Mouse (Mus musculus) brain, embryonic 14.5 days (tissue): ENCODE data around the gene Sgta. TPM values are rescaled to one million over a fixed set of nuclear protein-coding genes. Genes with fewer than 3 reads are reported as not detected.

Experiments
- DNase-seq: peaks from one replicate; pipeline ENCODE4 v3.0.0-alpha.2; 2011; ENCODE audit warnings: low read depth
- CTCF ChIP-seq: fragments of 200-500 bp; IDR thresholded peaks from 2 replicates; pipeline ENCODE4 v1.5.1; 2012; ENCODE audit warnings: inconsistent platforms, mild to moderate bottlenecking, moderate library complexity, borderline replicate concordance; ENCODE audit not compliant: insufficient read depth, insufficient read length; ENCODE audit errors: extremely low read depth
- POLR2A ChIP-seq: fragments of 200-500 bp; IDR thresholded peaks from 2 replicates; pipeline ENCODE4 v1.6.1; 2012; ENCODE audit warnings: mild to moderate bottlenecking, inconsistent platforms, borderline replicate concordance; ENCODE audit not compliant: poor library complexity, insufficient read depth, insufficient read length, severe bottlenecking; ENCODE audit errors: extremely low read depth
- polyA plus RNA-seq: library from polyadenylated mRNA; depleted of rRNA; stranded (reverse); fragments of >200 nt; gene quantifications from 2 replicates; pipeline ENCODE4 v1.2.3, GENCODE M21; 2012; rRNA removed

Gene Sgta
- 326 and 369 TPM in 2 replicates for polyA plus RNA-seq

- TF ChIP-seq CTCF, result no peak
- TF ChIP-seq POLR2A, result peak; percentile 84; the same call in 1 of the 2 replicates
- peak; percentile 100 for DNase-seq
These were observed at the start of gene Sgta for GRCm38 (mm10) chr10:81059603-81060543. Sgta (minus strand) TSS chr10:81060181.

GRCm38 (mm10) chr10:81106113-81106721 lies 46.2 kb upstream of the Sgta start:
- DNase-seq, result peak; percentile 91
- TF ChIP-seq POLR2A (no peak), CTCF (no peak)

- DNase-seq, result peak; percentile 99
- TF ChIP-seq CTCF (no peak), POLR2A (peak; percentile 99)
These were observed 45.7 kb upstream of the Sgta start, which contains the start of gene Map2k2 for GRCm38 (mm10) chr10:81105565-81106112. Map2k2 (plus strand) TSS chr10:81105915.

GRCm38 (mm10) chr10:81094931-81095678 lies 35.1 kb upstream of the Sgta start:
- TF ChIP-seq CTCF, result no peak
- no peak for TF ChIP-seq POLR2A
- DNase-seq, result no peak

GRCm38 (mm10) chr10:81092465-81093250 lies 32.7 kb upstream of the Sgta start:
- no peak for TF ChIP-seq POLR2A
- no peak for TF ChIP-seq CTCF
- DNase-seq, result no peak

GRCm38 (mm10) chr10:81090621-81091020 lies 30.6 kb upstream of the Sgta start:
- TF ChIP-seq CTCF, result no peak
- TF ChIP-seq POLR2A, result no peak

GRCm38 (mm10) chr10:81089216-81089615 lies 29.2 kb upstream of the Sgta start:
- peak; percentile 82 for DNase-seq
- TF ChIP-seq CTCF (no peak), POLR2A (no peak)

More at GRCm38 (mm10) chr10:81090621-81091020, 30.6 kb upstream of the Sgta start:
- DNase-seq, result no peak

- TF ChIP-seq POLR2A (no peak), CTCF (peak; percentile 9; the same call in 1 of the 2 replicates)
- DNase-seq, result no peak
These were observed 27.0 kb upstream of the Sgta start for GRCm38 (mm10) chr10:81087021-81087420.

GRCm38 (mm10) chr10:81082168-81082960 lies 22.4 kb upstream of the Sgta start:
- DNase-seq, result peak; percentile 75
- TF ChIP-seq CTCF, result peak; percentile 76
- no peak for TF ChIP-seq POLR2A

- TF ChIP-seq POLR2A, result no peak
- TF ChIP-seq CTCF, result no peak
- DNase-seq, result no peak
These were observed 20.2 kb upstream of the Sgta start for GRCm38 (mm10) chr10:81080008-81080655.
